Mouse (Mus musculus) liver, embryonic 14.5 days (tissue): Measurements from ENCODE around the gene Otx1.

Source experiments
- CTCF ChIP-seq: IDR thresholded peaks from 2 replicates; pipeline ENCODE4 v1.5.1; 2016; ENCODE audit warnings: antibody characterized with exemption, low read depth, control low read depth
- EP300 ChIP-seq: IDR thresholded peaks from 2 replicates; pipeline ENCODE4 v1.6.1; 2016; ENCODE audit warnings: antibody characterized with exemption, low read depth

DNA sequence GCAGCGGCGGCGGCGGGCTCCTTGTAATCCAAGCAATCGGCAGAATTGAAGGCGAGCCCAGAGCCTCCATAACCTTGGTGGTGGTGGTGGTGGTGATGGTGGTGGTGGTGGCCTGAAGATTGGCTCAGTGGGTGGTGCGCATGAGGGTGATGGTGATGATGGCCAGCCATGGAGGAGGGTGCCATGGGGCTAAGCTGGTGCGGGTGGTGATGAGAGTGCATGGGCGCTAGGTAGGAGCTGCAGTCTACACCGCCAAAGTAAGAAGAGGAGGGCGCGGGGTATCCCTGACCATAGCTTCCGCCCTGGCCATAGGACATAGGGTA, 6.4 kb downstream of the Otx1 start:
- no peak for TF ChIP-seq CTCF
- TF ChIP-seq EP300 = no peak
